Mouse (Mus musculus) left cerebral cortex, adult 2 months (tissue): ENCODE data around the gene Adcy2. TPM values are rescaled to one million over a fixed set of nuclear protein-coding genes. Genes with fewer than 3 reads are reported as not detected.

ENCODE experiments used
- DNase-seq, 2 experiments: peaks; one replicate each; pipeline ENCODE4 v3.0.0; 2021 to 2022; ENCODE audit warnings: low spot score in 2 of 2, mixed read lengths in 1 of 2; ENCODE audit errors: extremely low spot score in 1 of 2
- H3K27ac ChIP-seq: fragments of 200-600 bp; 2 replicates; pipeline ENCODE4 v1.8.1; 2022
- H3K4me3 ChIP-seq: fragments of 200-600 bp; 2 replicates; pipeline ENCODE4 v1.8.1; 2022
- CTCF ChIP-seq: fragments of 200-600 bp; IDR thresholded peaks from 2 replicates; pipeline ENCODE4 v1.8.1; 2022; ENCODE audit warnings: antibody characterized with exemption, mild to moderate bottlenecking, moderate library complexity
- intact Hi-C: fragments of 180-260 bp; cut with DNase I; formaldehyde crosslinking; loops from one replicate; pipeline ENCODE4 v1.15.1; 2025
- total RNA-seq, 2 experiments: library from RNA; stranded (reverse); gene quantifications; 2 replicates each; pipeline ENCODE4 v1.2.3; 2021

The Adcy2 gene
- total RNA-seq, 2 experiments from 2014 or later: 130 to 135 TPM

DNA sequence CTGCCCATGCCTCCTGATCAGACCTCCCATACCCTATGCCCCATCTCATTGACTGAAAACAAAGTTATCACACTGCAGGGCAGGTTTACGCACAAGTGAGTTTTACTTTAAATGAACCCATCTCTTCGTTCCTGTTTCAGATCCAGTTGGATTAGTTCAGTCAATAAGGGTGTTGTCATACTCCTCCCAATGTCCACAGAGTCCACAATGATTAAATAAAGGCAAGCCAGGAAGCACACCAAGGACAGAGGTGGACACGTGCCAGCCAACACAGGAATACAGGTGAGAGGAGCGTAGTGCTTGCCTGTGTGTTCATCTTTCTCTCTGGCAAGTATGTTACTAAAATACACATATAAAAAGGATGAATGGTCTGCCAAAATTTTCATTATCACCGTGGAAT is 3.3 kb upstream of the Adcy2 start:
- H3K4me3 ChIP-seq: no peak overlapping the region
- DNase-seq: no peak
- no peak for TF ChIP-seq CTCF
- intact Hi-C loops: loop anchor here (1.0 to 10.0 kb wide), 4 partner anchors 72 to 480 kb away; no protein-coding TSS in a partner anchor
- H3K27ac ChIP-seq: peak overlapping the region; percentile 1; the same call in 1 of the 2 replicates

DNA sequence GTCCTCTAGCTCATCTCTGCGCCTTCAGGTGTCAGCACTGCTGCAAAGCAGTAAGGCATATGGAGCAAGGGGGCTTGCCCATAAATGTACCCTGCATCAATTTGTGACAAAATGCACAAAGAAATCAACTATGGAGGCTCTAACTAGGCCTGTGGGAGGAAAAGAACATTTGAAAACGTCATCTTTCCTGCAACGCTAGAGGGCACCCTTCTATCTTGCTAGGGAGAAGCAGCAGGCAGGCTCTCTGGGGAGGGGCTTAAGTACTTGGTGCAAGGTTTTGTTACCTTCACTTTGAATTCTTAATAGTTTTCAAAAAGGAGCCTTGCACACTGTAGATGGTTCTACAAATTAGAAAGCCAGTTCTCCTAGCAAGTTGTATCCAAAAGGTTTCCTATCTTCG is 2.8 kb upstream of the Adcy2 start:
- peak overlapping the region; percentile 45; the same call in 1 of the 2 replicates for H3K27ac ChIP-seq
- DNase-seq: peak; percentile 66 to 68
- intact Hi-C loops: loop anchor here (1.0 to 10.0 kb wide), 4 partner anchors 73 to 480 kb away; no protein-coding TSS in a partner anchor
- TF ChIP-seq CTCF: peak; percentile 84
- H3K4me3 ChIP-seq: no peak overlapping the region

DNA sequence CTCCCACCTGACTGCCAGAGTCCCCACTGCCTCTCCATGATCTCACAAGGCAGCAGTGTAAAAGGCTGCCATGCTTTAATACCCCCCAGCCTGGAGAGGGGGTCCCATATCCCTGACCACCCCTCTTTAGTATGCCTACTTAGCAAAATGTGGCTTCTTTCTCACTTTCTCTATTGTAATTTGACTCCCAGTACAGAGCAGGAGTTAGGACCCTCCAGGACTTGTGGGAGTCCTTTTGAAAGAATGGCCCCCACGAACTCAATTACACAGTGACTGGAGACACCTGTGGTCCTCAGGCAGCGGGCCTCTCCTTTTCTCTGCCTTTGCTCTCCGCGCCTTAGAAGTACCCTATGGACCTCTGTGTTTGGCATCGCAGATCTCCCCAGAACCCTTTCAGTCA is 485 bp upstream of the Adcy2 start:
- intact Hi-C loops: loop anchor here (5.0 to 10.0 kb wide), 7 partner anchors 68 to 482 kb away; no protein-coding TSS in a partner anchor
- TF ChIP-seq CTCF: no peak
- Histone ChIP-seq H3K4me3 (peak overlapping the region; percentile 41), H3K27ac (peak overlapping the region; percentile 88)
- no peak for DNase-seq

DNA sequence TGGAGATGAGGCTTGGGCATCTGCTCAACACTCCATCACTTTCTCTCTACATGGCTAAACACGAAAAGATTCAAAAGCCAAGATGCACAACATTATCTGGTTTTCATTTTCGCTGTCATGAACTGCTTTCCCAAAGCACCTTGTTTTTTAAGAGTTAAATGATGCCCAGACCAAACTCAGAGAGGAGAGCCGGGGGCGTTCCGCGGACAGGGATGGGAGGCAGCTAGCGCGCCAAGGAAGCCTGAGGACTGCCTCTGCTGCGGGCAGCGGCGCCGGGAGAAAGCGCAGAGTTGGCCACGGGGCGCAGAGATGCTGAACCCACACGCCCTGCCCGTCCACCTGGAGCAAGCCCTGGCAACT is 803 bp downstream of the Adcy2 start:
- H3K4me3 ChIP-seq: peak overlapping the region; percentile 67
- peak; percentile 36 to 66 for DNase-seq
- H3K27ac ChIP-seq: peak overlapping the region; percentile 97
- intact Hi-C loops: loop anchor here (5.0 kb wide), 5 partner anchors 66 to 291 kb away; no protein-coding TSS in a partner anchor
- TF ChIP-seq CTCF: no peak

DNA sequence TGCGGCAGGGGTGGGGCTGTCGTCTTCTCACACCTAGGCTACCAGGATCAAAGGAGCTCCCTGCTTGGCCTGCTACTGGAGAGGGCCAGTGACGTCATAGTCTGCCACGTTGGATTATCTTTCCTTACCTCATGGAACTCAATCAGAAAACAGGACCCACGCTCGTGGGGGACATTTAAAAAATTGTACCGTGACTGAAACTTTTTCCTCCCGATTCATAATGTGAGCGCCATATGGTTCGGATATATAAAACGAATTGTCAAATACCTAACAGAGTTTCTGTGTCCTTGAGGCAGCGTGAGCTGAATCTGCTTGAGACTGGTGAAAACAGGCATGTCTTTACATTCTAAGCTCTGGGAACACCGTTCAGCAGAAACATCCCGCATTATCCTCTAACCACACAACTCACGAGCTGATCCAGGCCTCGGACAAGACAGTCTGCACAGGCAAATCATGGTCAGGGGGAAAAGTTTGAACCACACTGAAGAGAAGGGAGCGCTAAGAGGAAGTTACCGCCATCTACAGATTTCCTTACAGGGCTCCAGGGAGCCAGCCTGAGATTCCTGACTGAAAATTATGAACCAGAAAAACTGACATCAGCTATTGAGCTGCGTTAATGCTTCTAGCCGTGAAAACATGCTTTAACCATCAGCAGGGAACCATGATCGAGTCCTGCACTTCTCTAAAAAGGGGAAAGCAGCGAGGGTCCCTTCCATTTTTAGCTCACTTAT is 1.4 kb downstream of the Adcy2 start:
- TF ChIP-seq CTCF: no peak
- intact Hi-C loops: loop anchor here (5.0 kb wide), 5 partner anchors 66 to 291 kb away; no protein-coding TSS in a partner anchor
- Histone ChIP-seq H3K27ac (peak overlapping the region; percentile 97), H3K4me3 (peak overlapping the region; percentile 67)
- DNase-seq: peak in 1 of 2 experiments; percentile 37

DNA sequence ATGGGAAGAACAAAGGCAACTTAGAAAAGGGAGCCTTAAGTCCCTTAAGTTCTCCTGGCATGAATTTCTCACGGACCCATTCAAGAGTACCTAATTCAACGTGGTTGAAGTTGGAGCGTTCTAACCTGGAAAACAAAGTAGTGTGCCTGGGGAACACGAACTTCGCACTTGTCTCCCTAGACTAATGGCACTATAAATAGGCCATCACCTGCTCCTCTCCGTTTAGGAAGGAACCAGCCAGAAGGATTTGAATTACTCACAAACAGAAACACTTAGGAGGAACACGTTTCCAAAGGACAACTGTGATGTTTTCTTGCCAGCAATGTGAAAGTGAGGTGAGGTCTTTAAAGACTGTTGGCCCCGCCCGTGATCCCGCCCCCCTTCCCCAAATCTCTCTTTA is 2.0 kb downstream of the Adcy2 start:
- no peak for TF ChIP-seq CTCF
- Histone ChIP-seq H3K27ac (peak overlapping the region; percentile 47), H3K4me3 (peak overlapping the region; percentile 67)
- intact Hi-C loops: loop anchor here (5.0 kb wide), 5 partner anchors 65 to 290 kb away; no protein-coding TSS in a partner anchor
- DNase-seq: no peak

DNA sequence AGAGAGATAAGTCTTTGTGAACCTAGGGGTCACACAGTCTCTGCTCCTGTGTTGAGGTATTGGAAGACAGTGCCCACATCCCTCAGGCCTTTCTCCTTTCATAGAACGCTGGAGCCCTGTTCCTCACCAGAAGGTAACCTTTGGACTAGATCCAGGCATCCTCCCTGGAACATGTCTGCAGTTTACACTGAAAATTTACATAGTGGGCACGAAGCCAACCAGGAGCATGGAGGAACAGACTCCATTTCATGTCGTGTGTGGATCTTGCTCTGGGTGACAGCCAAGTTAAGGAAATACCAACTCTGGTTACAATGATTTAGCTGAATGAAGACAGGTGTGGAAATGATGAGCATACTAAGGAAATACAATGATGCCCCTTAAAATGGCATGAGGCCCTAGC is 2.7 kb downstream of the Adcy2 start:
- TF ChIP-seq CTCF: no peak
- intact Hi-C loops: loop anchor here (5.0 kb wide), 5 partner anchors 64 to 289 kb away; no protein-coding TSS in a partner anchor
- Histone ChIP-seq H3K4me3 (peak overlapping the region; percentile 67; the same call in 1 of the 2 replicates), H3K27ac (no peak overlapping the region; the same call in 1 of the 2 replicates)
- no peak for DNase-seq

DNA sequence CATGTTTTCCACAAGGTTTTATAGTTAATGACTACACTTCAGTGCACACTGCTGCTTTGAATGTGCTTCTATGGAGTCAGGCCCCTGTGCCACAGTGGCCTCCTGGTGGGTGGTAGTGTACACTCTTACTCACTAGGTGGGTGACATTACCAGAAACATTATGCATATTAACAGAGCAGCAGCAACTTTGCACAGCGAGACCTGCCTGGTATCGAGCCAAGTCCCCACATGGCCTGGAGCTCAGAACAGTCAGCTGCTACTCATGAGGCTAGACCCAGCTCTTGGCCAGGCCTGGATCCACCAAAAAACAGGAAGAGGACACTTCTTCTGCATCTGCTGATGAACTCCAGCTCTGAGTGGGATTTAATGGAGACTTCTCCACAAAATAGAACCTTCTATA is 13.6 kb downstream of the Adcy2 start:
- peak in 1 of 2 experiments; percentile 7 for DNase-seq
- Histone ChIP-seq H3K27ac (no peak overlapping the region), H3K4me3 (no peak overlapping the region)
- intact Hi-C loops: no loop called here
- TF ChIP-seq CTCF: no peak

DNA sequence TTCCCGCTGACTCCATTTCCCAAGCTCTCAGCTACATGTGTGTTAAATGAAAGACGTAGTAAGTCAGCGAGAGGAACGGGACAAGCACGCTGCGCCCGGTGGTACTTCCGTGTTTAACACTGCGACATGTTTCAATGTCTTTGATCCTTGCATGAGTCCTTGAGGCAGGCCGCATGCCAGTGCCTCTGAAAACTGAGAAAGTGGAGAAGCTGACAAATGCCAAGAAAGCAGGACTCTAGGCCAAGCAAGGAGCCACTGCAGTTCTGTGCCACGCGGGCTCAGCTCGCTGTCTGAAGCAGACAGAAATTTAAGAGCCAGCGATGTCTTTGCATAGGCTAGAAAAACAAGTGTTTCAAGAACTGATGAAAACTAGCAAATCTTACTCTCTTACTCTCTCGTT is 15.3 kb downstream of the Adcy2 start:
- DNase-seq: no peak
- Histone ChIP-seq H3K4me3 (no peak overlapping the region), H3K27ac (peak overlapping the region; percentile 33; the same call in 1 of the 2 replicates)
- no peak for TF ChIP-seq CTCF
- intact Hi-C loops: no loop called here

DNA sequence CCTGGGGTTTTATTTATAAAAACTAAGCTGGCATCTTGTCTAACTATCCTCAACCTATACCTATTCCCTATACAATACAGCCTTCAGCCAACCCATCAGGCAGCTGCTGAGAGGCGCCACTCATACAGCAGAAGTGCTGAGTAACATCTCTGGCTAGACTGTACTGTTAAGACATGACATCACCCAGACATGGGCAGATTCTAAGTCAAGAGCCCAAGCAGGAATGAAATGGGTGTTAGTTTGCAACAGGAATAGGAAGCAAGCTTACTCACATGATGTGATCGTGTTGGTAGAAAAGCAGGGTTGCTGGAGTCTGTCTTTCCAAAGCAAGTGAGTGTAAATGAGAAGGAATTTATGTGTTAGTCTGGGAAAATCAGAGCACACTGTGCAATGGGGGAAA is 18.3 kb downstream of the Adcy2 start:
- no peak for TF ChIP-seq CTCF
- no peak for DNase-seq
- Histone ChIP-seq H3K4me3 (no peak overlapping the region), H3K27ac (no peak overlapping the region)
- intact Hi-C loops: no loop called here

DNA sequence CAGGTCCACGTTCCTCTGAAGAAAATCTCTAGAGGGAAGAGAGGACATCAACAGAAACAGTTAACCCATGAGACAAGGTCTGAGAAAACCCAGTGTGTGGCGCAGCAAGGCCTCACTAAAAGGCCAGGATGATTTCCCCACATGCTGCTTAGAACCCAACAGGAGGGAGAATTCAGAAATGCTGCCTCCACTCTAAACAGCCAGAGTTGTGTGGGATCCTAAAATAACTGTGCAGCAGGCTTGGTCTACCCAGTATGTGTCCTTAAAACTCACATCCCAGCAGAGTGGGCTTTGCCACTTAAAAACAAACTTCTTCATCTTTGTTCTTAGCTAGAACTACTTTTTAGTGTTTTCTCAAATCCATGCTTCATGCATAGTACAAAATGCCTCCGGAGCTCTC is 26.2 kb downstream of the Adcy2 start:
- H3K4me3 ChIP-seq: no peak overlapping the region
- TF ChIP-seq CTCF: no peak
- no peak for DNase-seq
- intact Hi-C loops: no loop called here
- H3K27ac ChIP-seq: peak overlapping the region; percentile 62

DNA sequence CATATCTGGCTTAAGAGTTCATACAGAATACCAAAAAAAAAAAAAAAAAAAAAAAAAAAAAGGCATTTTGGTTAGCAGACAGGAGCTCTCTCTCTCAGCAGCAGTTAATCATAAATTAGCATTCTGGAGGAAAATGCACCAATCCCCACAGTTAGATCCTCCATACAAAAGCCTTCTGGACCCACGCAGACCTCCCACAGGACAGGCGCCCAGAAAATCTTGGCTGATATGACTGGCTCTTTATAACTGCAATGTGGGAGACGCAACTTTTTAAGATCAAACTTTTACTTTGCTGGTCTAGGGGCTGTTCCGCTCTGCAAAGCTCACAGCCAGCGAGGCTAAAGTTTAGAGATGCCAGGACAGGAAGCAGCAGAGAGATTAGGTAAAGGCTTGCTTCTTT is 37.8 kb downstream of the Adcy2 start:
- no peak overlapping the region for H3K4me3 ChIP-seq
- DNase-seq: peak in 1 of 2 experiments; percentile 47
- intact Hi-C loops: no loop called here
- TF ChIP-seq CTCF: no peak
- peak overlapping the region; percentile 36; the same call in 1 of the 2 replicates for H3K27ac ChIP-seq
